Mouse (Mus musculus) spleen, adult 2 months (tissue): ENCODE data around the gene Gpr19.

Experiments used
- CTCF ChIP-seq: fragments of 200-500 bp; IDR thresholded peaks from 2 replicates; pipeline ENCODE4 v1.5.1; 2011; ENCODE audit warnings: mild to moderate bottlenecking, inconsistent platforms; ENCODE audit not compliant: insufficient read depth, insufficient read length, insufficient replicate concordance; ENCODE audit errors: extremely low read depth
- POLR2A ChIP-seq: fragments of 200-500 bp; IDR thresholded peaks from 2 replicates; pipeline ENCODE4 v1.6.1; 2011; ENCODE audit warnings: low read depth, low read length, inconsistent platforms

GRCm38 (mm10) chr6:134919511-134920189, 21.3 kb upstream of the Gpr19 start:
- no peak for TF ChIP-seq POLR2A
- TF ChIP-seq CTCF = no peak
